Mouse (Mus musculus) embryo, embryonic 11 days (tissue): ENCODE results near the gene Acadm.

Experiments used
- DNase-seq: peaks from one replicate; pipeline ENCODE4 v3.0.0-alpha.2; 2015

The Acadm gene

GRCm38 (mm10) chr3:153897216-153897615 lies 47.2 kb downstream of the Acadm start:
- no peak for DNase-seq

- no peak for DNase-seq
Measured at GRCm38 (mm10) chr3:153895454-153895853, 49.0 kb downstream of the Acadm start.

DNA sequence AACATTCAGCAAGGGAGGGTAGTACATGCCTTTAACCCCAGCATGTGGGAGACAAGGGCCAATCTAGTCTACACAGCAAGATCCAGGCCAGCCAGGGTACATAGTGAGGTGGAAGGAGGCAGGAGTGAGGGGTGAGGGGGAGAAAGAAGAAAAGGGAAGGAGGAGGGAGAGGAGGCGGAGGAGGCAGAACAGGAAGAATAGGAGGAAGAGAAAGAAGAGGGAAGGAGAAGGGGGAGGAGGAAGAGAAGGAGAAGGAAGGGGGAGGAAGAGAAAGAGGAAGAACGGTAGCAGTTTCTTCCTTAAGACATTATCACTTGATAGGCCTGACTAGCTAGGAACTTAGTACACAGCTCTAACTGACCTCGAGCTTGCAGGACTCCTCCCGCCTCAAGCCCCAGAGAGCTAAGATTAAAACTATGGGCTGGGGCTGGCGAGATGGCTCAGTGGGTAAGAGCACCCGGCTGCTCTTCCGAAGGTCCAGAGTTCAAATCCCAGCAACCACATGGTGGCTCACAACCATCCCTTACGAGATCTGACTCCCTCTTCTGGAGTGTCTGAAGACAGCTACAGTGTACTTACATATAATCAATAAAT lies 55.1 kb downstream of the Acadm start:
- no peak for DNase-seq

DNA sequence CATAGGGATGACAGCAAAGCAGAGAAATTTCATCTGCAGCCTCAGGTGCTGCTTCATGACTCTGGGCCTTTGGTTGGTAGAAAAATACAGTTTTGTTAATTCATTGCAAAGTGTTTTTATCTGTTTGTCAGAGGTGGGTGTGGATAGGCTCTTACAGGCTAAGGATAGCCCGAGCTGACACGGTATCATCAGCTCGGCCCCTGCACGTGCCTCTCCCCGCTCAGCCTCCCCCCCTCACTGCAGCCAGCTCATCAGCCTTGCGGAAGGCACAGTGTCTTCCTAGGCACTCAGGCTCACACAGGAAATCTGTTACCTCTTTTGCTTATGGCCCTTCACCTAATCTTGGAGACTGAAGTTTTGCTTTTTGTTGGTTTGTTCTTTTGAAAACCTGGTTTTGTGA lies 56.3 kb downstream of the Acadm start:
- DNase-seq = no peak

DNA sequence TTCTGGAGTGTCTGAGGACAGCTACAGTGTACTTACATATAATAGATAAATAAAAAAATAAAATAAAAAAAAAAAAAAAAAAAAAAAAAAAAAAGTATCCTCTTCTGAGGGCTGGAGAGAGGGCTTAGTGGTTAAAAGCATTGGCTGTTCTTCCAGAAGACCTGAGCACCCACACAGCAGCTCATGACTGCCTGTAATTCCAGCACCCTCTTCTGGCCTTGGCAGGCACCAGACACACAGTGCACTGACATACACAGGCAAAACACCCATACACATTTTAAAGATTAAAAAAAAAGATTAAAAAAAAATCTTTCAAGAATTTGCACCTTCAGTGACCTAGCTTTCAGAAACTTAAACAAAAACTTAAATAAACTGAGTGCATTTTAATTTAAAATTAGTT lies 58.1 kb downstream of the Acadm start:
- no peak for DNase-seq
